Mouse (Mus musculus) kidney, adult 11 months (tissue): Measurements from ENCODE around the gene Gm29797.

Experiments used
- DNase-seq: peaks from one replicate; pipeline ENCODE4 v3.0.0; 2022

Gm29797 gene

DNA sequence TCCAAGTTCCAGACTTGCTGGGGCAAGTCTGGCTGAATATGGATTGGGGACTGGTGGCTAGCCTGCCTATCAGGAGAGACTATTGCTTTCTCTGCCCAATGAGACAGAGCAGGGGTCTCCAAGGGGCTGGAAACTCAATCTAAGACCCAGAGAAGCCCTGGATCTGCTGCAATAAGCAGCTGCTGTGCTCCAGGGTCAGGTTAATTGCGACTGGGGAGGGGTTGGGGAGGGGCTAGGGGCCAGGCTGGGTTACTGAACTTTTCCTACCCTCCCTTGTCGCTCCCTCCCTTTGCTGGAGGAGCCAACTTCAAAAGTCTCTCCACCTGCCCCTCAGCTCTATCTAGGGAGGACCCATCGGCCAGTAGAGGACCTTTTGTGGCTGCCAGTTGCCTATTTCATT lies at the start of gene Gm29797:
TSS of gene Gm29797 (plus strand) at position 301 of the 400 bp plus-strand sequence.
- DNase-seq: no peak

DNA sequence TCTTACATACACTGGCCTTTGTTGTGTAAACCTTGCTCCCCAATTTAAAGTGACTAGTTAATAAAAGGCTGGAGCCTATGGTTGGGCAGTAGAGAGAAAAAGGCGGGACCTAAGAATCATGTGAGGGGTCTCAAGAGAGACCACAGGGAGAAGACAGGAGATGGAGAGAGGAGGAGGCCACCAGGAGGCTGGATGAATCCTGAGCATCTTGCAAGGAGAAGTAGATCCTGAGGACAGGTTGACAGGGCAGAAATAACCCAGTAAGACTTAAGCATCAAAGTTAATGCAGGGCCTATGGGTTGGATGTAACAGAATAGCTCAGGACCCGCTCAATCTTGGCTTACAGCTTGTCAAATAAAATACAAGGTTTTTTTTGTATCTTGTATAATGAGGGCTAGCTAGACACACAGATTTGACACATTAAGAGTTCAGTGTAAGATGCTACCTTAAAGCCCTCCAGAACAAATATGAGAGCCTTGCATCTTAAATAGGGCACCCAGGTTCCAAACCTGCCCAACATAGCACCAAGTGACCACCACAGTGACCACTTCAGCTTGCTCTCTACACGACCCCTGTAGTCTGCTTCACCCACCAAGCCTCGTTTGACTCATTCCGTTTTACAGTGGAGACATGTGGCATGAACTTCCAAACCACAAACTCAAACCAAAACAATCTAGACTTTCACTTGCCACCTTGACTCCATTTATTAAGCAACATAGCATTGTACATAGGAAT lies 37.9 kb upstream of the Gm29797 start:
- DNase-seq: no peak

DNA sequence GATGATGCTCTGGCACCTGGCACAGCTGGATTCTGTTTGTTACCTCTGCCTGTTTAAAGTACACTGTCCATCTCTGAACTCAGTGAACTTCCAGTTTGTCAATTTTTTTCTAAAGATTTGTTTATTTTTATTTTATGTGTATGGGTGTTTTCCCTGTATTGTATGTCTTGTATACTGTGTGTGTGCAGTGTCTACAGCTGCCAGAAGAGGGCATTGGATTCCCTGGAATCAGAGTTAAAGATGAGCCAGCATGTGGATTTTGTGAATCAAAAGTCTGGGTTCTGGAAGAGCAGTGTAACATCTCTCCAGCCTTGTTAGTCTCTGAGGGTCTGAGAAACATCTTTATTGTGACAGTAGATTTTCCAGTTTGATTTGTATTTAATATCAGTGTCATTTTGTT lies 33.4 kb upstream of the Gm29797 start:
- no peak for DNase-seq

DNA sequence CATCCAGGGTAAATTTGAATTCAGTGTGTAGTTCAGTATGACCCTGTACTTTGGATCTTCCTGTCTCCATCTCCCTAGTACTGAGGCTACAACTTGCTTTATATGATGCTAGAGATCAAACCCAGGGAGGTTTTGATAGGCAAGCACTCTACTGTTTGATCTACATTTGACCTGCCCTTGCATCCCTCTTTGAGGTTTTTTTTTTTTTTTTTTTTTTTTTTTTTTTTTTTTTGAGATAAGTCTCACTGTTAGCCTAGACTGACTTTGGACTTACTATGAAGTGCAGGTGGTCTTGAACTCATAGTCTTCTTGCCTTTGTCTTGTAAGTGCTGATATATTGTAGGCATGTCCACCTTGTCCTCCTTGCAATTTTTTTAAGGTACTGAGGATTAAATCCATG lies 28.4 kb upstream of the Gm29797 start:
- DNase-seq: no peak

DNA sequence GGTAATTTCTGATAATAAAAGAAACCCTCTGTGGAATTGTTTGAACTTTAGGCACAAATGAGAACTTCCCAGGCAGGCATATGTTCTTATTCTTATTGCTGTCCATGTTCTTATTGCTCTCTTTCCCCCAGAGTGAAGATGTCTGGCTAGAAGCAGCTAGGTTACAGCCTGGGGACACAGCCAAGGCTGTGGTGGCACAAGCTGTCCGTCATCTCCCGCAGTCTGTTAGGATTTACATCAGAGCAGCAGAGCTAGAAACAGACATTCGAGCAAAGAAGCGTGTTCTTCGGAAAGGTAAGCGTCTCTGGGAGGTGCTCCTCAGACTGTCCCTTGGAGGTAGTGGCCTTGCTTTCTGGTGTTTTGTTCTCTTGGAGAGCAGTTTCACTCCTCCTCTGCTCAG lies 24.2 kb upstream of the Gm29797 start:
- DNase-seq: no peak

DNA sequence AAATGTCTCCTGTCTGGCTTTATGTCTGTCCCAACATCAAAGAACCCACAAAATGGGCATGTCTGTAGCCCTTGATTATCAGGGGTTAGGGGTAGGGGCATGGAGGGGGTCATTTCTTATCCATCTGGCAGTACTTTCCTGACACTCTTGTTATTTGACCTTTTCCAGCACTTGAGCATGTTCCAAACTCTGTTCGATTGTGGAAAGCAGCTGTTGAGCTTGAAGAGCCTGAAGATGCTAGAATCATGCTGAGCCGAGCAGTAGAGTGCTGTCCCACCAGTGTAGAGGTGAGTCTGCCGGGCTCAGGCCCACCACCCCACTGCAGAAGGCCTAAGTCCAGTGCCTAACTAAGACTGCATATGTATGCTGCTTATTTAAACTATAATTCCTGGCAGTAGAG lies 21.0 kb upstream of the Gm29797 start:
- DNase-seq: no peak

DNA sequence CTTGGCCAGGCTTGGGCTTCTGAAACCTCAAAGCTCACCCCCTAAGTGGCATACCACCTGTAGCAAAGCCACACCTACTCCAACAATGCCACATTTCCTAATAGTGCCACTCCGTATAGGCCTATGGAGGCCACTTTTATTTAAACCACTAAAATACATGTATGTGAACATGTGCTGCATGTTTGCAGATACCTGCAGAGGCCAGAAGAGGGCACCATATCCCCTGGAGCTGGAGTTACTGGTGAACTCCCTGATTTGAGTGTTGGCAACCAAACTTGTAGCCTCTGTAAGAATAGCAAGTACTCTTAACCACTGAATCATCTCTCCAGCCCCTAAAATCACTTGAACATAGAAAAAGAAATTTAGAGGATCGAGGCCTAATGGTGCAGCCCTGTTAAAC lies 12.5 kb upstream of the Gm29797 start:
- peak; percentile 22 for DNase-seq

DNA sequence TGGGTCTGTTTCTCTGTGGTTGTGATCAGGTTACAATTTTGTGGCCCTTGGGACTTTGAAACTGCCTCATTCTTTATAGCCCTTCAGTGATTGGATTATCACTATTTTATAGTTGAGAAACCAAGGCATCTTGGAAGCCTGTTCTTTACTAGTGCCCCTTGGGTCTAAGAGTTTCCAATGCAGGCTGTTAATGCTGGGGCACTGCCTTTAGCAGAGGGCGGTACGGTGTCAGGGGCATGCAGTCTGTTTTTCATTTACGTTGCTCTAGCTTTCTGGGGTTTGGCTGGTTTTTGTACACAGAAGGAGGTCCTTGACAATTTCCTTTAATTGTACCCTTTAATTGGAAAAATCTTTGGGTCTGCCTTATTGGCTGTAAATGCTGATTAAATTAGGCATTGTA lies 11.2 kb upstream of the Gm29797 start:
- DNase-seq: no peak

DNA sequence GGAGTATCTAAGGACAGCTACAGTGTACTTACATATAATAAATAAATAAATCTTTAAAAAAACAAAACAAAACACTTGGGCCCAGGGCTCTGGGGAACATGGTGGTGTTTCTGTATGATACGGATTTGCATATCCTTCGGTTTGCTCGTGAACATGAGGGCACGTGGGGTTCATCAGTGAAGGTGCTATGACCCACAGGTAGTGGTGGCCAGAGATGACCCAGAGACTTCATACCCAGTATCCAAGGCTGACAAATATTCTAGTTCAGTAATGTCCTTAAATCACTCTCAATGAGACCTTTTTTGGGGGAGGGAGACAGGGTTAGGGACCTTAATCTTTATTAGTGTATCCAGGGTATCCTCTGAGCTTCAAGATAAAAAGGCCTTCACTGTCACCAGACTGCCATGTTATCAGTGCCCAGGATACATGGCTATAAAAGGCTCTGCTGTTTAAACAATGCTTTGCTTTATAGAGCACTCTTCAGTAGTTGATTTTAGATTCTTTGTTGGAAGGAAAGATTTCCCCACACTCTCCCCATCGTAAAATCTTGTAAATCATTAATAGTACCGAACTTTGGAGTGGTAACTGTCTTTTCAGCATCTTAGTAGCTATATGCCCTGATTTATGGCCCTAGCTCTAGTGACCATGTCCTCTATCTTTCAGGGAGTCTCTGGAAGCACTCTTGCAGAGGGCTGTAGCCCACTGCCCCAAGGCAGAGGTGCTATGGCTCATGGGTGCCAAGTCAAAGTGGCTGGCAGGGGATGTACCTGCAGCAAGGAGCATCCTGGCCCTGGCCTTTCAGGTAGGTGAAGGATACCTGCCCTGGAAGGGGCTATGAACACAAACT lies 10.0 kb upstream of the Gm29797 start:
- no peak for DNase-seq

DNA sequence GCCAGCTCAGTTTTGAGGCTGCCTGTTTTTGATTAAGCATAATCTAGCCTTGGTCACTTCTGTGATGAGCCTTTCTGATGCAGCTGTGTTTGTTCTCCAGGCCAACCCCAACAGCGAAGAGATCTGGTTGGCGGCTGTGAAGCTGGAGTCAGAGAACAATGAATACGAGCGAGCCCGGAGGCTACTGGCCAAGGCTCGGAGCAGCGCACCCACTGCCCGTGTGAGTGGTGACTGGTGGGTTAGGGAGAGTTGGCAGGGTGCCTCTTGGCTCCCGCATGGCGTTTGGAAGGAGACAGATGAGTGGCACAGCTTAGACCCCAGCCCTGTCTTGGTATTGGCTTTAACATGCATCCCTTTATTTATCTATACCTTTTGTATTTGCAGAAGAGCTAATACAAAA lies 7.9 kb upstream of the Gm29797 start:
- DNase-seq: no peak

DNA sequence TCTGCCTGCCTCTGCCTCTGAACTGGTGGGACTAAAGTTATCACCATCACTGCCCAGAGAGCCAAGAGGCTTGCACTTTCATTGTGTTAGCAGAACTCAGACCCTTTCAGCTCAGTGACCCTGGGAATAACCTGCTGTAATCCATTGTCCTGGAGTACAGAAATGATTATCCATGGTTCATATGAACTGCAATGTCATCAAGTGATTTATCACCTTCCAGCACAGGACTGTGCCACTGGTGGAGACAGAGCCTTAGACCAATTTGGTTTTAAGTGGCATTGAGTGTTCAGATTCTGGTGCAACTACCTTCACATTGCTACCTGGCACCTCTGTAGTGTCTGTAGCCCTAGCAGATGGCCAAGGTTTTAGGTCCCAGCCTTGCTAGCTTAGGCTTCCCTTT lies 3.8 kb upstream of the Gm29797 start:
- DNase-seq: no peak

DNA sequence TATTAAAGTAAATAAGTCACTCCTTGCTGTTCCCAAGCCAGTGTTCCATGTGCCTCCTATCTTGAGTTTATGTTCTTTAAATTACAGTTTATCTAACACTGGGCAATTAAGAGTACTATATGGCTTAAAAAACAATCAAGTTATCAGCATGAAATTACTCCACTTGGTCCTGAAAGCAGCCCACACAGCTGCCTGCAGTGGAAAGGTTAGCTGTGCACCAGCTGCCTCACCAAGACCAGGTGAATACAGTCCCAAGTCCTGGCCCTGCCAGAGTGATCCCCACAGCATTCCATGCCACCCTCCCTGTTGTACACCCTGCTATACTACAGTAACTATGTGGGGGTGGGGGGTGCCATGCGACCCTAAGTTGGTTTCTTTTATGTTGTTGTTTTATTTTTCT lies 3.3 kb upstream of the Gm29797 start:
- DNase-seq: no peak

DNA sequence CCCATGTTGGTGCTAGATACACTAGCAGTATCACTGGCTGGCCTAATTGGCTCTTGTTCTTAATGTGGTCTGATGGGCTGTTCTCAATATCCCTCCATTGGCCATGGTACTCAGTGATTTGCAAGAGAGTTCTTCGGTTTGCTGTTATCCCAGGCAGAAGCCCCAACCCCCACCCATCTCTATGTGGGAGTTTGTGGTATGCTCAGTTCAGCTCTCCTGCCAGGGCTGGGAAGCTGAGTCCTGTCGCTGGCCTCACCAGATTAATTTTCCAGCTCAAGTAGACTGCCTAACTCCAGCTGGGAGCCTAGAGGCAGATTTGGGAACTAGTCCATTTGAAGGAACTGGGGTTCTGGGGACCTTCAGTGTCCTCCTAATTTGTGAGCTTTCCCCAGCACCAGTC lies 607 bp downstream of the Gm29797 start:
- no peak for DNase-seq

DNA sequence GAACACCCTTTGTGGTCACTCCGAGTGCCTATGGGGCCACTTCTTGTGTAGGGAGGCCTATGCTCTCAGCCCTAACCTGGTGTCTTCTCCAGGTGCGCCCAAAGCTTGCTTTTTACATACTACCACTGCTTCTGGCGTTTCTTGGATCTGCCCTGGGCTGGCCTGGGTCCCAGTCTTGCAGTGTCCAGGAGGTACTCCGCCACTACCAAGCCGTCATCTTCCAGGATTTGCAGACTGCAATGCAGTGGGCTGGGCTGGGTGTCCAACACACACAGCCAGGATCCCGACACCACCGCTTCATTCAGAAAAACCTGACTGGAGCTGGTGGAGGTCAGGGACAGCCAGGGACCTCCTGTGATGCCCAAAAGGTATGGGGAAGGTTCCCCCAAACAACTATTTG lies 1.7 kb downstream of the Gm29797 start:
- DNase-seq: no peak

DNA sequence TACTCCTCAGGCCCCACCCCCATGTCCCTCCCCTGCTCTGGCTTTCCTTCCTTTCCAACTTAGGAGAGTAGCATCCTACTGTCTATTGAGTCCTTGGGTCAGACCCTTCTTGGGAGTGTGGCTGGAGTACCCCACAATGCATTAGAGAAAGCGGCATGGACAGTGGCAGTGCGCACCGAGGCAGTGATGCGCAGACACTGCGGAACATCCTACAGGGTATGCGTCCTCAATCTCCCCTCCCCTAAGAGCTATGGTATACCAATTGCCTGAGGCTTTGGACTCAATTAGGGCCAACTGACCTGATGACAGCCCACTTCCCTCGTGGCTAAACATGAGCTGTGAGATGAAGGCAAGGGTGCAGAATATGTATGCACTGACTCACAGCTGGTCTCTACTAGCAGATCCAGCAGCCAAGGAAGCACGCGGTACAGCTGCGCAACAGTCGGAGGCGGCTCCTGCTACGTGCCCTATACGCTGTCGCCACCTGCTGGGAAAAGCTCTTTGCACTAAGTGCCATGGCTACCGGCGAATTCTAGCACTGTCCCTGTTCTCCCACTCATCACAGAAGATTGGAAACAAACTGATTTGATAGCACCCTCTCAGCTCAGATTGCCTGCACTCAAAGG lies 2.2 kb downstream of the Gm29797 start:
- peak; percentile 63 for DNase-seq

DNA sequence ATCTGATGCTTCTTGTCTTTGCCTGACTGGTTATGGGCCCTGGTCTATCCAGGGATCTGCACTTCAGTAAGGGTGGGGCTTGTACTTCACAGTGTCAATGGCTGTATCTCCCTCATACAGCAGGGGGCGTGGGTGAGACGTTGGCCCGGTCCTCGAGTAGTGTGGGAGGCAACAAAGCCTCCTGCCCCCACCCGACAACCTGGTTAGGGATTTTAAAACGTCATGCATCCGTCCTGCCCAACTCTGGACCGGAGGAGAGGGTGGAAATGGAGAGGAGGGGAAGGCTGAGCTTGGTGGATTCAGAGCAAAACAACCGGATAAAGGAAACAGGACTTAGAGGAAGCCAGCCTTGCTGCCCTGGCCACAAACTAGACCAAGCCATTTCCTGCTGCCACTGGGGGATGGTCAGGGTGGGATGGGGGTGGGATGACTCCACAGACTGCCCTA lies 2.8 kb downstream of the Gm29797 start:
- DNase-seq: peak; percentile 86

DNA sequence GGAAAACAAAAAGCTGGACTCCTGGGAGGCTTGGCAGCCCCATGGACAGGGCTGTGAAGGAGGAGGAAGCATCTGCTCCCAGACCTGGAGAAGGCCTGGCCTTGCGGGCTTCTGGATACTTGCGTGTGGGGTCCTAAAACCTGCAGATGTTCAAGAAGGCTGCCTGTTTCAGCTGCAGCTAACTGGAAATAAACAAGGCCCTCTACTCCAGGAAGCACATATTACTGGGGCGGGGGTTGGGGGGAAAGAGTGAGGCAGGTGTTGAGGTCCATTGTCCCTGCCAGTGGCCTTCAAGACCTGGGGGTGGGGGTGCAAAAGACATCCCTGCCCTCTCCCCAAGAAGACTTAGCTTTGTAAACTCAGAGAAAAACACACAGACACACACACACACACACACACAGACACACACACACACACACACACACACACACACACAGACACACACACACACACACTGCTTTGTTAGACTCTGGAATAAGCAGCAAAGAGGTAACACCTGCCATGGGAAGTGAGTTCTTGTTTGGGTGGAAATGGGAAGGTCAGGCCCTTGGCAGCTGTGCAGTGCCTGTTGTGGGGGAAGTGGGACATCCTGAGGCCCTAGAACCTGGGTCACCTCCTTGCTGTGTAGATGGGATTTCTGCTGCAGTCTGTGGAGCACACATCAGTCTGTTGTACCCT lies 5.9 kb downstream of the Gm29797 start:
- no peak for DNase-seq

DNA sequence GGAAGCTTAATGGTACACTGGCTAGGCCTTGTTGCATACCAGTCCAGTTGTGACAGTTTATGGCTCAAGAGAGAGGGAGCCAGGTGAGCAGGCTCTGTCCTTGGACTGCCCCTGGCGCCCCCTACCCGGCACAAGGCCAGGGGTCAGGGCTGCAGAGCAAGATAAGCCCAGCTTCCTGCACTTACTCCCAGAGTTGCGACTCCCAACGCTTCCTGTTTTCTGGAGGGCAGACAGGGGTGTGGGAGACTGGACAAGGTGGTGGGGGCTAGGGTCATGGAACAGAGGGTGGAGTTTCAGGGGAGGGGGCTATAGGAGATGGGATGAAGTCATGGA lies 6.4 kb downstream of the Gm29797 start:
- peak; percentile 69 for DNase-seq

DNA sequence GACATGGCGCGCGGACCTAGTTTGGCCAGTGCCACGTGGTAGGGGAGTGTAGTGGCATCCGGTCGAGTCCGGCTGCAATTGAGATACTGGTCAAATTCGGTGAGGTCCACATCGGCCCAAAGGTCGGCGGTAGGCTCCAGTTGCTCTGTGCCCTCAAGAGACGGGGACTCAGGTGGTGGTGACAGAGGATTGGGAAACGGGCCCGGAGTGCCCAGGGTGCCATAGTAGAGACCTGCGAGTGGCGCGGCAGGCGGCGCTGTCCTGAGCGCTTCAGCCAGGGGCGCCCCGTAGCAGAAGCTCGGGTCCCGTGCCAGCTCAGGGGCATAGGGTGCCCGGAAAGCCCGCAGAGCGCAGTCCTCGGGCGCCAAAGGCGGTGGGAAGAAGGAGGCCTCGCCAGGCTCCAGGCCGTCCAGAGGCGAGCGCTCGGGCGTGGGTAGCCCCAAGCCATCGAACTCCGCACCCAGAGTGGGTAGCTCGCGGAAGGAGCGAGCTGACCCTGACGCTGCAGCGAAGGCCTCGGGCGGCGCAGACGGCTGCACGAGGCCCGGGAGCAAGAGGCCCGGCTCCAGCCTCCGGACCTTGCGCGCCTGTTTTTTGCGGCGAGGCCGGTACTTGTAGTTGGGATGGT lies 13.6 kb downstream of the Gm29797 start:
- no peak for DNase-seq

DNA sequence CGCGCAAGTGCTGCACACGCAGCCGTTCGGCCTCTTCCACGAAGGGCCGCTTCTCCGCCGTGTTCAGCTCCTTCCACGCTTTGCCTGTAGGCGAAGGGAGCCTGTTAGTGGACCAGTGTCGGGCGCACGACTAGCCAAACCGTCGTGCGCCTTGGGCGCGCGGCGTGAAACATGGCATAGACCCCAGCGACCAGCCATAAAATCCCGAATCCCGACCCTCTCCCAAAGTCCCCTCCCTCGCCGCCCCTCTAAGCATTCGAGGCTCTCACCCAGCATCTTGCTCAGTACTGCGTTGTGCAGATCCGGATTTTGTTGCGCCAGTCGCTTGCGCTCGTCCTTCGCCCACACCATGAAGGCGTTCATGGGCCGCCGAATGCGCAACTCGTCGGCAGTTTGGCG lies 14.1 kb downstream of the Gm29797 start:
- no peak for DNase-seq

DNA sequence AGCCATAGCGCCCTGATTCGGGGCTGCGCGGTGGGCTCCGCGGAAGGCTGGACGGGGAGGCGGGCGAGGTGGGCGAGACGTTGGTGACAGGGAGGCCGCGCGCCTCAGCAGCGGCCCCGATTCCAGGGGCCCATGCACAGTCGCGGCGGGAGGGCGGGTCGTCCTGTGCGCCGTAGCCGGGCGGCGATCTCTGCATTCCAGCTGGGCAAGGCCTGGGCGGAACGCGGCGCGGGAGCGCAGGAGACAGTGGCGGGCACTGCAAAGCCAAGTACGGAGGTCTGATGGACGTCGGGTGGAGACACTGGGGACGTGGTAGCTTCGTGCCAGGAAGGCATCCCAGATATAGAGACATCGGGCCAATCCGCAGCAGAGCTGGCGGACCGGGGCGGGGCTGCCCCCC lies 14.5 kb downstream of the Gm29797 start, which contains the start of gene Sox18:
TSS of gene Sox18 (minus strand) at position 315 of the 400 bp plus-strand sequence.
- DNase-seq: peak; percentile 60

DNA sequence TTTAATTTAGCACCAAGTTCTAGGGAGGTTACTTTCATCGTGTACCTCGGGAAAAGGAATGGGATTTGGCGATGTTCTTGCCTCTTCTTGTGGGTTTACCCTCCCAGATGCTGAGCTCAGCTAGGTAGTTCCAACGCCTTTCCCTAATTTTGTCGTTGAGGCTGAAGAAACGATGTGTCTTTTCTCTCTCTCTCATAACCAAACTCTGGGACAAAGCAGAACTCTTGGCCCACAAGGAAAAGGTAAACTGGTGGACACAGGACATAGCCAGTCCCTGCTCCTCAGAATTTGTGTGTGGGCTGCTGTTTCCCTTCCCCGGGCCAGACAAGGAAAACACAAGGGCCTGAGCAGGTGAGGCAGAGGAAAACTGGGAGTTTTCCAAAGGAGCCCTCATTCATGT lies 15.2 kb downstream of the Gm29797 start:
- no peak for DNase-seq

DNA sequence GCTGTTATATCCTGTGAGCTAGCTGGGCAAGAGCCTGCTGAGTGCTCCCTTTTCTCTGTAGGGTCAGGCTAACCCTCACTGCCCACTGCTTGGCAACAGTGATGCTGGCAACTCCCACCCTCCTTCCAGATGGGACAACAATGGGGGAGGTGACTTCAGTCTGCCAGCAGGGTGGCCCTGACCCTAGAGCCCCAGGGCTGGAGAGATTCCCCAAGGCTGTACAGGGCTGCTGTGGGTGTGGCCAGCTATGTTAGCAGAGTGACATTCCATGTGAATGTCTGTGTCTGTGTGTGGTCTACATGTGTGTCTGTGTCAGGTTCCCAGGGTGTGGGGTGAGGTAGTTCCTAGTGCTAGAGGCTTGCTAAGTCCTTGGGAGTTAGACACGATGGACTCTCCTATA lies 16.7 kb downstream of the Gm29797 start:
- no peak for DNase-seq
